Mouse (Mus musculus): Measurements from ENCODE around the gene Slc16a5. TPM values are rescaled to one million over a fixed set of nuclear protein-coding genes. Genes with fewer than 3 reads are reported as not detected.
A peak's percentile ranks its signal among the peaks of the same experiment; 100 is the strongest.

Slc16a5 gene
- polyA plus RNA-seq, 1 experiment, result not detected

GRCm38 (mm10) chr11:115502636-115503035 is 40.4 kb downstream of the Slc16a5 start:
- no peak overlapping the region for H3K4me3 ChIP-seq (ENCODE audit: insufficient read depth, low read length)
- H3K27ac ChIP-seq (ENCODE audit: insufficient read depth, low read depth, low read length), result no peak overlapping the region
- TF ChIP-seq CTCF (IDR thresholded peaks at IDR 0.05; ENCODE audit: low read depth, low read length), result no peak
- TF ChIP-seq POLR2A (IDR thresholded peaks at IDR 0.05; ENCODE audit: borderline replicate concordance, low read depth, low read length), result no peak
- H3K4me1 ChIP-seq (ENCODE audit: control insufficient read depth, insufficient read depth, low read length), result peaks cover 4% of the 10 kb centered on the region; the same call in 1 of the 2 replicates

GRCm38 (mm10) chr11:115506586-115506985 is 44.3 kb downstream of the Slc16a5 start:
- no peak overlapping the region for H3K27ac ChIP-seq (ENCODE audit: insufficient read depth, low read depth, low read length)
- H3K4me1 ChIP-seq (ENCODE audit: control insufficient read depth, insufficient read depth, low read length), result peaks cover 32% of the 10 kb centered on the region
- H3K4me3 ChIP-seq (ENCODE audit: insufficient read depth, low read length), result no peak overlapping the region
- TF ChIP-seq POLR2A (IDR thresholded peaks at IDR 0.05; ENCODE audit: borderline replicate concordance, low read depth, low read length) (no peak), CTCF (IDR thresholded peaks at IDR 0.05; ENCODE audit: low read depth, low read length) (no peak)

- Histone ChIP-seq H3K27ac (ENCODE audit: insufficient read depth, low read depth, low read length) (no peak overlapping the region), H3K4me1 (ENCODE audit: control insufficient read depth, insufficient read depth, low read length) (peaks cover 41% of the 10 kb centered on the region), H3K4me3 (ENCODE audit: insufficient read depth, low read length) (no peak overlapping the region)
- no peak for TF ChIP-seq CTCF (IDR thresholded peaks at IDR 0.05; ENCODE audit: low read depth, low read length)
- TF ChIP-seq POLR2A (IDR thresholded peaks at IDR 0.05; ENCODE audit: borderline replicate concordance, low read depth, low read length), result no peak
Measured at GRCm38 (mm10) chr11:115508061-115508460, 45.8 kb downstream of the Slc16a5 start.

- TF ChIP-seq POLR2A (IDR thresholded peaks at IDR 0.05; ENCODE audit: borderline replicate concordance, low read depth, low read length), result no peak
- TF ChIP-seq CTCF (IDR thresholded peaks at IDR 0.05; ENCODE audit: low read depth, low read length), result no peak
- Histone ChIP-seq H3K4me3 (ENCODE audit: insufficient read depth, low read length) (no peak overlapping the region), H3K27ac (ENCODE audit: insufficient read depth, low read depth, low read length) (no peak overlapping the region), H3K4me1 (ENCODE audit: control insufficient read depth, insufficient read depth, low read length) (peaks cover 43% of the 10 kb centered on the region)
Measured at GRCm38 (mm10) chr11:115509773-115510506, 47.7 kb downstream of the Slc16a5 start.

GRCm38 (mm10) chr11:115510507-115510888 is 48.2 kb downstream of the Slc16a5 start:
- no peak overlapping the region for H3K4me3 ChIP-seq (ENCODE audit: insufficient read depth, low read length)
- no peak overlapping the region for H3K27ac ChIP-seq (ENCODE audit: insufficient read depth, low read depth, low read length)

GRCm38 (mm10) chr11:115511121-115511520 is 48.8 kb downstream of the Slc16a5 start:
- Histone ChIP-seq H3K27ac (ENCODE audit: insufficient read depth, low read depth, low read length) (no peak overlapping the region), H3K4me3 (ENCODE audit: insufficient read depth, low read length) (no peak overlapping the region), H3K4me1 (ENCODE audit: control insufficient read depth, insufficient read depth, low read length) (peaks cover 41% of the 10 kb centered on the region)
- TF ChIP-seq POLR2A (IDR thresholded peaks at IDR 0.05; ENCODE audit: borderline replicate concordance, low read depth, low read length), result no peak
- TF ChIP-seq CTCF (IDR thresholded peaks at IDR 0.05; ENCODE audit: low read depth, low read length), result no peak

More at GRCm38 (mm10) chr11:115510507-115510888, 48.2 kb downstream of the Slc16a5 start:
- H3K4me1 ChIP-seq (ENCODE audit: control insufficient read depth, insufficient read depth, low read length), result peaks cover 44% of the 10 kb centered on the region
- TF ChIP-seq CTCF (IDR thresholded peaks at IDR 0.05; ENCODE audit: low read depth, low read length) (no peak), POLR2A (IDR thresholded peaks at IDR 0.05; ENCODE audit: borderline replicate concordance, low read depth, low read length) (no peak)

GRCm38 (mm10) chr11:115512004-115512403 is 49.7 kb downstream of the Slc16a5 start:
- peaks cover 41% of the 10 kb centered on the region for H3K4me1 ChIP-seq (ENCODE audit: control insufficient read depth, insufficient read depth, low read length)
- TF ChIP-seq POLR2A (IDR thresholded peaks at IDR 0.05; ENCODE audit: borderline replicate concordance, low read depth, low read length) (no peak), CTCF (IDR thresholded peaks at IDR 0.05; ENCODE audit: low read depth, low read length) (no peak)
- H3K4me3 ChIP-seq (ENCODE audit: insufficient read depth, low read length), result peak overlapping the region; percentile 99
- peak overlapping the region; percentile 49 for H3K27ac ChIP-seq (ENCODE audit: insufficient read depth, low read depth, low read length)

GRCm38 (mm10) chr11:115512407-115513183 is 50.3 kb downstream of the Slc16a5 start:
- peaks cover 41% of the 10 kb centered on the region for H3K4me1 ChIP-seq (ENCODE audit: control insufficient read depth, insufficient read depth, low read length)
- peak overlapping the region; percentile 76 for H3K27ac ChIP-seq (ENCODE audit: insufficient read depth, low read depth, low read length)
- H3K4me3 ChIP-seq (ENCODE audit: insufficient read depth, low read length), result peak overlapping the region; percentile 99

GRCm38 (mm10) chr11:115513271-115514237 is 51.3 kb downstream of the Slc16a5 start:
- peak overlapping the region; percentile 76 for H3K27ac ChIP-seq (ENCODE audit: insufficient read depth, low read depth, low read length)
- TF ChIP-seq CTCF (IDR thresholded peaks at IDR 0.05; ENCODE audit: low read depth, low read length), result no peak
- TF ChIP-seq POLR2A (IDR thresholded peaks at IDR 0.05; ENCODE audit: borderline replicate concordance, low read depth, low read length), result no peak
- peaks cover 34% of the 10 kb centered on the region for H3K4me1 ChIP-seq (ENCODE audit: control insufficient read depth, insufficient read depth, low read length)
- H3K4me3 ChIP-seq (ENCODE audit: insufficient read depth, low read length), result peak overlapping the region; percentile 99

More at GRCm38 (mm10) chr11:115512407-115513183, 50.3 kb downstream of the Slc16a5 start:
- TF ChIP-seq POLR2A (IDR thresholded peaks at IDR 0.05; ENCODE audit: borderline replicate concordance, low read depth, low read length) (no peak), CTCF (IDR thresholded peaks at IDR 0.05; ENCODE audit: low read depth, low read length) (no peak)
